Mouse (Mus musculus) limb, embryonic 14.5 days (tissue): ENCODE measurements around the gene Pfn5. TPM values are rescaled to one million over a fixed set of nuclear protein-coding genes. Genes with fewer than 3 reads are reported as not detected.
"Not testable (repeated sequence)": the region's sequence is repeated elsewhere in the genome, so short reads cannot be mapped to it uniquely, and the experiment has no call there.

Experiments used
- ATAC-seq: fragments of 200-750 bp; cut with Nextera tagmentation; 2 replicates; pipeline ENCODE4 v1.8.0; 2017; ENCODE audit warnings: low read depth, moderate number of reproducible peaks, moderate TSS enrichment; ENCODE audit not compliant: low FRiP score
- DNase-seq: peaks from one replicate; pipeline ENCODE4 v3.0.0-alpha.2; 2015; ENCODE audit warnings: low spot score
- H3K27ac ChIP-seq: fragments of 300-500 bp; sonication (generic); replicated peaks from 2 replicates; pipeline ENCODE4 v1.5.1; 2014; ENCODE audit warnings: low read depth, mild to moderate bottlenecking, low read length, moderate library complexity, mixed read lengths
- H3K27me3 ChIP-seq: fragments of 300-500 bp; sonication (generic); 2 replicates; pipeline ENCODE4 v1.6.1; 2014; ENCODE audit warnings: low read length, mixed read lengths; ENCODE audit not compliant: control insufficient read depth, insufficient read depth
- H3K36me3 ChIP-seq: fragments of 300-500 bp; sonication (generic); 2 replicates; pipeline ENCODE4 v1.6.1; 2014; ENCODE audit warnings: mild to moderate bottlenecking, low read length, moderate library complexity, mixed read lengths; ENCODE audit not compliant: control insufficient read depth, insufficient read depth
- H3K4me1 ChIP-seq: fragments of 300-500 bp; sonication (generic); 2 replicates; pipeline ENCODE4 v1.6.1; 2014; ENCODE audit warnings: antibody characterized with exemption, low read length, mixed read lengths; ENCODE audit not compliant: control insufficient read depth, insufficient read depth
- H3K4me2 ChIP-seq: fragments of 300-500 bp; sonication (generic); replicated peaks from 2 replicates; pipeline ENCODE4 v1.6.1; 2014; ENCODE audit warnings: low read depth, mild to moderate bottlenecking, low read length, moderate library complexity; ENCODE audit not compliant: severe bottlenecking
- H3K4me3 ChIP-seq: fragments of 300-500 bp; sonication (generic); replicated peaks from 2 replicates; pipeline ENCODE4 v1.5.1; 2014; ENCODE audit warnings: low read length
- H3K9ac ChIP-seq: fragments of 300-500 bp; sonication (generic); 2 replicates; pipeline ENCODE4 v1.6.1; 2014; ENCODE audit warnings: mild to moderate bottlenecking, low read depth, low read length, moderate library complexity; ENCODE audit not compliant: severe bottlenecking
- H3K9me3 ChIP-seq: fragments of 300-500 bp; sonication (generic); 2 replicates; pipeline ENCODE4 v1.6.1; 2016; ENCODE audit warnings: low read length; ENCODE audit not compliant: control insufficient read depth
- POLR2A ChIP-seq: fragments of 200-500 bp; IDR thresholded peaks from 2 replicates; pipeline ENCODE4 v1.8.0; 2012; ENCODE audit warnings: inconsistent platforms, mild to moderate bottlenecking, moderate library complexity, borderline replicate concordance; ENCODE audit not compliant: insufficient read depth, insufficient read length; ENCODE audit errors: extremely low read depth
- WGBS: fragments of 180-500 bp; shearing (Covaris S2); extraction: QIAGEN DNeasy Blood & Tissue Kit; methylation state at CpG from one replicate; pipeline ENCODE4 v1.1.7; 2014; 5-methylcytosine and 5-hydroxymethylcytosine counted together
- polyA plus RNA-seq, 2 experiments: library from polyadenylated mRNA; depleted of rRNA in 1 of 2; stranded (reverse) in 1 of 2; unstranded in 1 of 2; fragments of >200 nt; fragmentation: Nextera tagmentation in 1 of 2; extraction: Ambion mirVana in 1 of 2; gene quantifications; 2 replicates each; pipeline versions ENCODE4 v1.2.1 to v1.2.3; 2012 to 2014

Pfn5 gene
- polyA plus RNA-seq (2012; rRNA removed) = not detected in 2 replicates
- polyA plus RNA-seq (2014; fragmentation: Nextera tagmentation; extraction: Ambion mirVana) = not detected in 2 replicates

- ATAC-seq (no peak), DNase-seq (no peak)
- no peaks in the 10 kb centered on the region for H3K9me3 ChIP-seq
- no peaks in the 10 kb centered on the region for H3K36me3 ChIP-seq
- H3K4me3 ChIP-seq = no peak within 1 kb of the TSS
- 69% methylated on average over 2 of the region's 2 CpGs for WGBS
- H3K27me3 ChIP-seq = no peaks in the 10 kb centered on the region
- no peaks in the 10 kb centered on the region for H3K4me1 ChIP-seq
- no peak within 1 kb of the TSS for H3K27ac ChIP-seq
- H3K4me2 ChIP-seq = no peak within 1 kb of the TSS
- no peak within 1 kb of the TSS for H3K9ac ChIP-seq
- TF ChIP-seq POLR2A = no peak
Measured at GRCm38 (mm10) chrX:95557887-95558286, at the start of gene Pfn5, which contains the start of gene Asb12. Gene Pfn5, plus strand, starts transcription at chrX:95558104. Gene Asb12, minus strand, starts transcription at chrX:95557987.

GRCm38 (mm10) chrX:95523883-95524282, 34.0 kb upstream of the Pfn5 start:
- Histone ChIP-seq H3K27me3 (no peaks in the 10 kb centered on the region), H3K36me3 (no peaks in the 10 kb centered on the region), H3K4me2 (no peak overlapping the region), H3K27ac (no peak overlapping the region), H3K9ac (no peak overlapping the region), H3K4me3 (no peak overlapping the region), H3K9me3 (no peaks in the 10 kb centered on the region), H3K4me1 (no peaks in the 10 kb centered on the region)
- TF ChIP-seq POLR2A = no peak
- no peak for ATAC-seq
- DNase-seq = no peak

DNA sequence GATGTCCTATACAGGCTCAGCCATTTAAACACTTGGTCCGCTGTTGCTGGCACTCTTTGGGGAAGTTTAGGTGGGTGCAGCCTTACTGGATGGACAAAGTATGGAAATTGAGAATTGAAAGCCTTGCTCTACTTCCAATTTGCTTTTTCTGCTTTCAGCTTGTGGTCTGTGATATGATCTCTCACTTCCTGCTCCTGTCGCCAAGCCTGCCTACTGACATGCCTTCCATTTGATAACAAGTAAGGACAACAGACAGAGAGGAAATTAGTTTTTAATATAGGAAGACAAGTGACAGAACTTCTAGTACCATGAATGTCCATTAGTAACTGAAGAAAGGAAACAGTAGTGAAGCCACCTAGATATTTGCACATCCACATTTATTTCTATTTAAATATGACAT, 32.7 kb upstream of the Pfn5 start:
- no peak overlapping the region for H3K27ac ChIP-seq
- no peak overlapping the region for H3K4me2 ChIP-seq
- no peaks in the 10 kb centered on the region for H3K36me3 ChIP-seq
- H3K9me3 ChIP-seq = no peaks in the 10 kb centered on the region
- WGBS = 81% methylated on average over 2 of the region's 2 CpGs
- H3K9ac ChIP-seq = no peak overlapping the region
- no peak for TF ChIP-seq POLR2A
- no peaks in the 10 kb centered on the region for H3K27me3 ChIP-seq
- DNase-seq = no peak
- H3K4me1 ChIP-seq = no peaks in the 10 kb centered on the region
- ATAC-seq = no peak
- no peak overlapping the region for H3K4me3 ChIP-seq

DNA sequence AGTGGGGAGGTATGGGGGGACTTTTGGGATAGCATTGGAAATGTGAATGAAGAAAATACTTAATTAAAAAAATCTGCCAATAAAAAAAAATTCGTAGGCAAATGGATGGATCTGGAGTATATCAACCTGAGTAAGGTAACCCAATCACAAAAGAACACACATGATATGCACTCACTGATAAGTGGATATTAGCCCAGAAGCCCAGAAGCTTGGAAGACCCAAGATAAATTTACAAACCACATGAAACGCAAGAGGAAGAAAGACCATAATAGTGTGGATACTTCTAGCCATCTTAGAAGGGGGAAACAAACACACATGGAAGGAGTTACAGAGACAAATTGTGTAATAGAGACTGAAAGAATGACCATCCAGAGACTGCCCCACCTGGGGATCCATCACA, 22.4 kb upstream of the Pfn5 start:
- not testable (repeated sequence) for H3K9me3 ChIP-seq, H3K9ac ChIP-seq, ATAC-seq, H3K27me3 ChIP-seq, H3K4me1 ChIP-seq, DNase-seq, H3K27ac ChIP-seq, H3K4me2 ChIP-seq, H3K36me3 ChIP-seq, H3K4me3 ChIP-seq
- 82% methylated on average over 2 of the region's 2 CpGs for WGBS

DNA sequence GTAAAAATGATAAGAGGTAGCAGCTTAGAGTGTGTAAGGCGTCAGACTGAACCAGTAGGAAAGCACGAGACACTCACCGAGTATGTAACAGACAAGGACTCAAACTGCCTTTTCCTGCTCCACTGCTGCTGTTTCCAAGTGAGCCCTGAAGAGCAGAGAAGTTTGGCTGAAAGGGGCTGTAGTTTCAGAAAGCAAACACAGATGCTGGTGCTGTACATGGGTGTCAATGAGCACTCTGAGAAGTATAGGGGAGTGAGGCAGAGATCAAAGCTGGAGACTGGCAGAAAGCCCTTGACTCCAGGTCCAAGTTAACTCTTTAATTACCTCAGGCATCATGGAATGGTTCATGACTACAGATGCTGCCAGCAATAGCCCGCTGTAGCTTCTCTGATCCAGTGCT, 3.6 kb upstream of the Pfn5 start:
- ATAC-seq (no peak), DNase-seq (no peak)
- Histone ChIP-seq H3K4me3 (no peak overlapping the region), H3K9ac (no peak overlapping the region), H3K9me3 (no peaks in the 10 kb centered on the region), H3K36me3 (no peaks in the 10 kb centered on the region), H3K27ac (no peak overlapping the region), H3K27me3 (no peaks in the 10 kb centered on the region), H3K4me2 (no peak overlapping the region), H3K4me1 (no peaks in the 10 kb centered on the region)
- WGBS = 66% methylated on average over 4 of the region's 4 CpGs
- no peak for TF ChIP-seq POLR2A

DNA sequence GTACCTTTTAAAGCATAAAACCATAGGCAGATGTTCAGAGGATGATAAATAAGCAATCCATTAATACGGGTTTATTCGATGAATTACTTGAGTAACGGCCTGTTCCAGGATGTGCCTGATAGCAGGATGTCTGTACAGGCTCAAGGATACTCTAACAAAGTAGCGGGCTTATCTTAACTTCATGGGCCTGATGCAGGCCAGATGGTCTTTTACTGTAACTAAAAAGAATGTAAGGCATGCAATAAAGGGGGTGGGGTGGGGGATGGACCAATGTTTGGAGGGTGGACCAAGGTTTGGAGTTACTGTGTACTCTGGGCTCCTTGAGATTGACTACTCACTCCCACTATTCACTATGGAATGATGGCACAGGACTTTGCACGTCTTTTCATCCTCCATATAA, 42.7 kb downstream of the Pfn5 start:
- no peaks in the 10 kb centered on the region for H3K9me3 ChIP-seq
- no peak overlapping the region for H3K4me3 ChIP-seq
- no peak overlapping the region for H3K4me2 ChIP-seq
- WGBS = 65% methylated on average over 5 of the region's 5 CpGs
- H3K4me1 ChIP-seq = no peaks in the 10 kb centered on the region
- no peak for TF ChIP-seq POLR2A
- no peak for ATAC-seq
- H3K36me3 ChIP-seq = no peaks in the 10 kb centered on the region
- H3K27ac ChIP-seq = no peak overlapping the region
- DNase-seq = no peak
- H3K9ac ChIP-seq = no peak overlapping the region
- H3K27me3 ChIP-seq = no peaks in the 10 kb centered on the region

Other genes starting within 250 kb of the Pfn5 start
- gene Amer1, start 113.2 kb upstream of the Pfn5 start, polyA plus RNA-seq (2012; rRNA removed) = 9.3 and 9.5 TPM in 2 replicates
- gene Amer1, start 113.2 kb upstream of the Pfn5 start, polyA plus RNA-seq (2014; fragmentation: Nextera tagmentation; extraction: Ambion mirVana) = 11.1 and 12.3 TPM in 2 replicates
- 0.06 TPM in 2 replicates for gene Asb12, start 117 bp upstream of the Pfn5 start, polyA plus RNA-seq (2012; rRNA removed)
- gene Asb12, start 117 bp upstream of the Pfn5 start, polyA plus RNA-seq (2014; fragmentation: Nextera tagmentation; extraction: Ambion mirVana) = not detected in 2 replicates
- gene Zc4h2, start 100.4 kb downstream of the Pfn5 start, polyA plus RNA-seq (2012; rRNA removed) = 21.8 and 22.1 TPM in 2 replicates
- 19.9 and 25.9 TPM in 2 replicates for gene Zc4h2, start 100.4 kb downstream of the Pfn5 start, polyA plus RNA-seq (2014; fragmentation: Nextera tagmentation; extraction: Ambion mirVana)
- 3.3 and 3.9 TPM in 2 replicates for gene Zc3h12b, start 153.6 kb downstream of the Pfn5 start, polyA plus RNA-seq (2012; rRNA removed)
- gene Zc3h12b, start 153.6 kb downstream of the Pfn5 start, polyA plus RNA-seq (2014; fragmentation: Nextera tagmentation; extraction: Ambion mirVana) = 3.7 and 5.3 TPM in 2 replicates